Mouse (Mus musculus) neural tube, embryonic 10.5 days (tissue): ENCODE data around the gene Ces1e.

Experiments used
- DNase-seq: peaks from one replicate; pipeline ENCODE4 v3.0.0-alpha.2; 2017; ENCODE audit warnings: low spot score; ENCODE audit errors: extremely low spot score

Ces1e gene

GRCm38 (mm10) chr8:93176593-93176992 lies 52.8 kb downstream of the Ces1e start:
- no peak for DNase-seq

DNA sequence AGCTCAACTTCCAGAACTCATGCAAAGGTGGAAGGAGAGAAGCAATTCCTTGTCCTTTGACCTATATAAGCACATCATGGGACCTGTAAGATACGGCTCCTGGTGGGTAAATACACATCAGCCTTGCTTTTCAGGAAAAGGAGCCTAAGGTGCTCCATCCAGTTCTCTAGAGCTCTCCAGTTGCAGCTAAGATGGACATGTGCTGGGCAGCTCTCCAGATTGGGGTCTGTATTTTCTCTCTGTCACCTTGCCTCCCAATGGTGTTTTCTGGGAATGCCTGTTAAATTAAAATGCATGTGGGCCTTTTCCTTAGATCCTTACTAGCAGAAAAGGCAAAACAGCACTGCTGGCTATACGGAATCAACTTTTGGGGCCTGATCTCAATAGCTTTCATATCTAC lies 54.9 kb downstream of the Ces1e start:
- DNase-seq = no peak

GRCm38 (mm10) chr8:93171846-93172590 lies 57.4 kb downstream of the Ces1e start:
- no peak for DNase-seq

- DNase-seq = no peak
These were observed 66.1 kb downstream of the Ces1e start for GRCm38 (mm10) chr8:93163363-93163762.

- DNase-seq = no peak
These were observed 78.0 kb downstream of the Ces1e start for GRCm38 (mm10) chr8:93151401-93151800.
